Mouse (Mus musculus) forebrain, embryonic 13.5 days (tissue): ENCODE measurements around the gene Cap2. TPM values are rescaled to one million over a fixed set of nuclear protein-coding genes. Genes with fewer than 3 reads are reported as not detected.

Experiments used
- ATAC-seq: fragments of 200-750 bp; cut with Nextera tagmentation; 2 replicates; pipeline ENCODE4 v1.8.0; 2017
- H3K27ac ChIP-seq: fragments of 300-500 bp; sonication (generic); 2 replicates; pipeline ENCODE4 v1.5.1; 2015; ENCODE audit warnings: inconsistent platforms, mild to moderate bottlenecking, moderate library complexity
- H3K27me3 ChIP-seq: fragments of 300-500 bp; sonication (generic); 2 replicates; pipeline ENCODE4 v1.6.1; 2015; ENCODE audit warnings: mild to moderate bottlenecking, inconsistent platforms
- H3K36me3 ChIP-seq: fragments of 300-500 bp; sonication (generic); 2 replicates; pipeline ENCODE4 v1.6.1; 2015; ENCODE audit warnings: mild to moderate bottlenecking, inconsistent platforms; ENCODE audit not compliant: poor library complexity, severe bottlenecking
- H3K4me1 ChIP-seq: fragments of 300-500 bp; sonication (generic); 2 replicates; pipeline ENCODE4 v1.6.1; 2015; ENCODE audit warnings: inconsistent platforms
- H3K4me2 ChIP-seq: fragments of 300-500 bp; sonication (generic); 2 replicates; pipeline ENCODE4 v1.6.1; 2015; ENCODE audit warnings: inconsistent platforms, mild to moderate bottlenecking, moderate library complexity
- H3K4me3 ChIP-seq: fragments of 300-500 bp; sonication (generic); 2 replicates; pipeline ENCODE4 v1.5.1; 2015; ENCODE audit warnings: mild to moderate bottlenecking, inconsistent platforms
- H3K9ac ChIP-seq: fragments of 300-500 bp; sonication (generic); 2 replicates; pipeline ENCODE4 v1.6.1; 2015; ENCODE audit warnings: mild to moderate bottlenecking, inconsistent platforms
- H3K9me3 ChIP-seq: fragments of 300-500 bp; sonication (generic); replicated peaks from 2 replicates; pipeline ENCODE4 v1.6.1; 2016; ENCODE audit warnings: inconsistent platforms
- WGBS: fragments of 180-500 bp; shearing (Covaris S2); methylation state at CpG from one replicate; pipeline ENCODE4 v1.1.7; 2015; 5-methylcytosine and 5-hydroxymethylcytosine counted together
- polyA plus RNA-seq: library from polyadenylated mRNA; unstranded; fragments of >200 nt; fragmentation: Nextera tagmentation; extraction: Ambion mirVana; gene quantifications from 2 replicates; pipeline ENCODE4 v1.2.1, GENCODE M21; 2015

Gene Cap2
- polyA plus RNA-seq, 1 experiment from 2014 or later = 11.8 TPM

DNA sequence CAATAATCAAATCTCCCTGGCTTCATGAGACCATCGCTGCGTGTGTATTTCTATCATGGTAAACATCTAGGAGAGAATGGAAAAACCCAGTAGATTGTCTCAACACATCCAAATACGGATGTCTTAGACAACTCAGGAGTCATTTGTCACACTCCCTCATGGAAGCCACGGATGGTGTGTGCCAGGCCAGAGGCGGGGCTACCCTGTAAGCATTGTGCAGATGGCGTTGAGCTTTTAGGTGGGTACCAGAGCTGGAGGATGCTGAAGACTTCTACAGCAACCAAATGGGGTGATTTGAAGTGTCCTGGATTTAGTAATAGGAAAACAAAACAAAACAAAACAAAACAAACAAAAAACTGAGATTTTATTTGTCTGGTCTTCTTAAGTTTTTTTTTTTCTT is 43.0 kb downstream of the Cap2 start:
- no peak overlapping the region for H3K9ac ChIP-seq
- H3K9me3 ChIP-seq = no peaks in the 10 kb centered on the region
- no peak overlapping the region for H3K4me2 ChIP-seq
- H3K27me3 ChIP-seq = no peaks in the 10 kb centered on the region
- ATAC-seq = no peak
- peaks cover 79% of the 10 kb centered on the region for H3K4me1 ChIP-seq
- H3K36me3 ChIP-seq = no peaks in the 10 kb centered on the region
- peak overlapping the region; percentile 81 for H3K27ac ChIP-seq
- 44% methylated on average over 6 of the region's 6 CpGs for WGBS
- no peak overlapping the region for H3K4me3 ChIP-seq

- Histone ChIP-seq H3K9me3 (no peaks in the 10 kb centered on the region), H3K4me1 (peaks cover 79% of the 10 kb centered on the region), H3K27ac (peak overlapping the region; percentile 74), H3K4me3 (no peak overlapping the region), H3K27me3 (no peaks in the 10 kb centered on the region), H3K4me2 (0 out of 2 replicates have a peak overlapping the region, but pooled peaks have one; percentile 3), H3K9ac (no peak overlapping the region), H3K36me3 (no peaks in the 10 kb centered on the region)
- WGBS = 3% methylated on average over 9 of the region's 9 CpGs
- no peak for ATAC-seq
Observed at GRCm38 (mm10) chr13:46545081-46545480, 43.4 kb downstream of the Cap2 start.

GRCm38 (mm10) chr13:46546846-46547245 is 45.2 kb downstream of the Cap2 start:
- Histone ChIP-seq H3K27ac (no peak overlapping the region), H3K4me3 (no peak overlapping the region), H3K36me3 (no peaks in the 10 kb centered on the region), H3K9me3 (no peaks in the 10 kb centered on the region), H3K4me2 (no peak overlapping the region), H3K4me1 (peaks cover 78% of the 10 kb centered on the region), H3K9ac (no peak overlapping the region), H3K27me3 (no peaks in the 10 kb centered on the region)
- ATAC-seq = no peak
- 76% methylated on average over 4 of the region's 4 CpGs for WGBS

DNA sequence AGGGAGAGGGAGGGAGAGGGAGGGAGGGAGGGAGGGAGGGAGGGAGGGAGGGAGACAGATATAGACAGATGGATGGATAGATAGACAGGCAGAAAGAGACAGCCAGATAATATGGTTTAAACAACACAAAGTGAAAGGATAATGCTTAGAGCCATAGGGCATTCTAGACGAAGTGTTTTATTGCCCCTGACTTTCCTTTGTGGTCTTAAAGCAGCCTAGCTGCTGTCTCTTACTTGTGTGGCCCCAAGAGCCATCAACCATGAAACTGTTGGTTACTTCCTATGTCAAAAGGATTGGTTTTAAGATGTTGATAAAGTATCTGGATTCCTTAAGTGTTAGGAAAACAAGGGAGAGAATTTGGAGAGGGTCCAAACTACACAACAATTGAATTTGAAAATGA is 45.6 kb downstream of the Cap2 start:
- H3K4me1 ChIP-seq = peaks cover 74% of the 10 kb centered on the region
- no peaks in the 10 kb centered on the region for H3K36me3 ChIP-seq
- no peak overlapping the region for H3K4me2 ChIP-seq
- 7% methylated on average over 1 of the region's 1 CpGs for WGBS
- H3K27ac ChIP-seq = peak overlapping the region; percentile 52; the same call in 1 of the 2 replicates
- no peak overlapping the region for H3K9ac ChIP-seq
- H3K9me3 ChIP-seq = no peaks in the 10 kb centered on the region
- no peak for ATAC-seq
- H3K27me3 ChIP-seq = no peaks in the 10 kb centered on the region
- H3K4me3 ChIP-seq = no peak overlapping the region

GRCm38 (mm10) chr13:46548132-46548531 is 46.5 kb downstream of the Cap2 start:
- Histone ChIP-seq H3K4me2 (no peak overlapping the region; the same call in 1 of the 2 replicates), H3K36me3 (no peaks in the 10 kb centered on the region), H3K4me1 (peaks cover 65% of the 10 kb centered on the region), H3K27ac (peak overlapping the region; percentile 66), H3K4me3 (no peak overlapping the region), H3K27me3 (no peaks in the 10 kb centered on the region), H3K9ac (no peak overlapping the region), H3K9me3 (no peaks in the 10 kb centered on the region)
- 31% methylated on average over 8 of the region's 8 CpGs for WGBS
- peak; percentile 61; the same call in 1 of the 2 replicates for ATAC-seq

DNA sequence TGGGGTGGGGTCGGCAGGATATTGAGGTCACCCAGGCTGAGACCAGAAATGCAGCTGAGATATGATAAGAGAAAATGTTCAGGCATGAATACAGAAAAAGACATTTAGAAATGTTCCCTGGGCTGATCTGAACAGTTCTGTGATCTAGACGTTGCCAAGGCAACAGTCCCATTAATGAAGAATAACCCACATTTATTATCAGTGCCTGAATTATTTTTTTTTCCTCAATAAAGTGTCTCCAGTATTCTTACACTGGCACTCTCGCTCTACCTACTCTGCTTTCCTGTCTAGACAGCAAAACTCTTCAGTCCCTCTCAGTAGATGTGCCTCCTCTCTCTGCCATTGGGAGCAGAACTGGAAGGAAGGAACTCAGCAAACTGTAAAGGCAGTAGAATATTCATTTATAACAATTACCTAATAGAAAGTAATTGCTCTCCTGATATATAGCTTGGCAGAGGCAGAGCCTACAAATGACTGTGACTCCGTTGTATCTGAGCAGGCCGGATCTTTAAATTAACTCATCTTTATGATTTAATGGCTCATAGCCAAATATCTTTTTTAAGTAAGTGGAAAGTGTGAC is 47.0 kb downstream of the Cap2 start:
- WGBS = 61% methylated on average over 5 of the region's 5 CpGs
- Histone ChIP-seq H3K36me3 (no peaks in the 10 kb centered on the region), H3K9me3 (no peaks in the 10 kb centered on the region), H3K4me3 (no peak overlapping the region), H3K27me3 (no peaks in the 10 kb centered on the region), H3K9ac (no peak overlapping the region), H3K4me1 (peaks cover 62% of the 10 kb centered on the region), H3K4me2 (no peak overlapping the region; the same call in 1 of the 2 replicates), H3K27ac (peak overlapping the region; percentile 66)
- peak; percentile 44 for ATAC-seq

- Histone ChIP-seq H3K4me3 (no peak overlapping the region), H3K9ac (no peak overlapping the region), H3K9me3 (no peaks in the 10 kb centered on the region), H3K4me2 (no peak overlapping the region), H3K27ac (no peak overlapping the region), H3K27me3 (no peaks in the 10 kb centered on the region), H3K36me3 (no peaks in the 10 kb centered on the region), H3K4me1 (peaks cover 53% of the 10 kb centered on the region)
- no peak for ATAC-seq
- WGBS = 78% methylated on average over 10 of the region's 10 CpGs
Observed at GRCm38 (mm10) chr13:46550627-46551026, 49.0 kb downstream of the Cap2 start.

DNA sequence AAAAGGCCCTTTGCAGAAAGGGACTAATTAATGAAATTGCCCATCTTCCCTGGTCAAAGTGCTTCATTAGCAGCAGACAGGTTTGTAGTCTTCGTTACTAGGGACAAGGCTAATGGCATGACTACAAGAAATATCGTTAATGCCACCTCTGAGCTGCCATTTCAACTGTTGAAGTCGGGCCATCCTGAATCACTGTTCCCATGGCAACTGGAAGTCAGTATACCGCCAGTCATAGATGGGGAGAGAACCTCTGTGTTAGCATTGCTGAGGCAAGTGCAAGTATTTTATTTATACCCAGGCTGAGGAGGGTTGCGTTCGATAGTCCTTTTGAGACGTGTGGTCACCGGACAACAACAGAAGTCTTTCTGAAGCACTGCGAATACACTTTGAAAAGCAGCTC is 53.1 kb downstream of the Cap2 start:
- Histone ChIP-seq H3K4me1 (peaks cover 17% of the 10 kb centered on the region), H3K4me3 (no peak overlapping the region), H3K4me2 (0 out of 2 replicates have a peak overlapping the region, but pooled peaks have one; percentile 16), H3K9ac (no peak overlapping the region), H3K27me3 (no peaks in the 10 kb centered on the region), H3K27ac (no peak overlapping the region), H3K36me3 (no peaks in the 10 kb centered on the region), H3K9me3 (peaks cover 5% of the 10 kb centered on the region; the same call in 1 of the 2 replicates)
- 0 out of 2 replicates have a peak, but pooled peaks have one; percentile 33 for ATAC-seq
- 27% methylated on average over 9 of the region's 9 CpGs for WGBS

DNA sequence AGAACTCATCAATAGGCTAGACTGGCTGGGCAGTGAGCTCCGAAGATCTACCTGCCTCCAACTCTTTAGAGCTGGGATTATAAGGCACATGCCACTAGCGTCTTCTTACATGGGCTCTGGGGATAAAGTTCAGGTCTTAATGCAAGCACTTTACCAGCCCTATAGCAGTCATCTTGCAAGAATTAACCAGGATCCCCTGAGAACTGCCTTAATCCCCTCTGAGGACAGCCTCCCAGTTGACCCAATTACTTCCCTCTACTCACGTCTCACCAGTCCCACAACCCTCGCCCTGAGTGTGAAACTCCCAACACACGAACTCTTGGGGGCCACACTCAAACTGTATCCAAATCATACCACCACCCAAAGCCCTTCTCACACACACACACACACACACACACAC is 64.3 kb downstream of the Cap2 start:
- no peak overlapping the region for H3K4me2 ChIP-seq
- ATAC-seq = no peak
- no peak overlapping the region for H3K27ac ChIP-seq
- no peaks in the 10 kb centered on the region for H3K9me3 ChIP-seq
- no peak overlapping the region for H3K4me3 ChIP-seq
- H3K27me3 ChIP-seq = no peaks in the 10 kb centered on the region
- H3K9ac ChIP-seq = no peak overlapping the region
- 76% methylated on average over 5 of the region's 5 CpGs for WGBS
- H3K4me1 ChIP-seq = peaks cover 6% of the 10 kb centered on the region
- no peaks in the 10 kb centered on the region for H3K36me3 ChIP-seq

- 94% methylated on average over 8 of the region's 8 CpGs for WGBS
- Histone ChIP-seq H3K4me3 (no peak overlapping the region), H3K36me3 (no peaks in the 10 kb centered on the region), H3K9ac (no peak overlapping the region), H3K4me2 (no peak overlapping the region), H3K4me1 (peaks cover 31% of the 10 kb centered on the region), H3K27ac (no peak overlapping the region), H3K27me3 (no peaks in the 10 kb centered on the region), H3K9me3 (no peaks in the 10 kb centered on the region)
- no peak for ATAC-seq
Observed at GRCm38 (mm10) chr13:46569469-46569868, 67.8 kb downstream of the Cap2 start.

DNA sequence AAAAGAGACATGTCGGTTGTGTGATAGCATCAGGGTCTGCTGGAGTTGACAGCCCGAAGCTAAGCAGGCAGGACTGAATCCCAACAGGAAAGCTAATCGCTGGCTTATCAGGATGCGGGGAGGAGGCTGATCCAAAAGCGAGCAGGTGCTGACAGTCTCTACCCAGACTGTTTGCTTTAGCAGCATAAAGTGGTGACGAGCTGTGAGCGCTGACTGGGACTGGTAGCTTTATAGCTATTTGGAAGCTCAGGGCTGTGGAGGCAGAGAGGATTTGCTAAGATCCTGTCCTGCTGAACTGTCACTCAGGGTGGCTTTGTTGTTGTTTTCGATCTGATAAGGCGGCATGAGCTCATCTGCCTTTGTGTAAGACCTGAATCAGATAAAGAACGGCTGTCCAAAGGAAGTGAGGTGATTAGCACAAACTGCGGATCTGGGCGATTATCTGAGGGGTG is 69.5 kb downstream of the Cap2 start:
- Histone ChIP-seq H3K9ac (peak overlapping the region; percentile 57), H3K9me3 (no peaks in the 10 kb centered on the region), H3K36me3 (no peaks in the 10 kb centered on the region), H3K27ac (peak overlapping the region; percentile 81), H3K27me3 (no peaks in the 10 kb centered on the region), H3K4me3 (peak overlapping the region; percentile 23), H3K4me1 (peaks cover 36% of the 10 kb centered on the region), H3K4me2 (peak overlapping the region; percentile 54)
- peak; percentile 88 for ATAC-seq
- whole genome bisulfite sequencing = 3% methylated on average over 12 of the region's 12 CpGs

- no peak overlapping the region for H3K4me2 ChIP-seq
- peaks cover 36% of the 10 kb centered on the region for H3K4me1 ChIP-seq
Observed at GRCm38 (mm10) chr13:46571961-46572647, 70.5 kb downstream of the Cap2 start.

More at GRCm38 (mm10) chr13:46571961-46572647, 70.5 kb downstream of the Cap2 start:
- no peak overlapping the region for H3K9ac ChIP-seq
- no peak overlapping the region; the same call in 1 of the 2 replicates for H3K27ac ChIP-seq
- H3K36me3 ChIP-seq = no peaks in the 10 kb centered on the region
- no peak overlapping the region for H3K4me3 ChIP-seq
- H3K27me3 ChIP-seq = no peaks in the 10 kb centered on the region
- no peaks in the 10 kb centered on the region for H3K9me3 ChIP-seq
- no peak for ATAC-seq
- WGBS = 62% methylated on average over 11 of the region's 11 CpGs
